Mouse (Mus musculus): ENCODE data around the gene Serinc5.
"Not testable (repeated sequence)": the region's sequence is repeated elsewhere in the genome, so short reads cannot be mapped to it uniquely, and the experiment has no call there.

Serinc5 gene

GRCm38 (mm10) chr13:92668214-92668985 is 57.5 kb downstream of the Serinc5 start:
- no peak for DNase-seq

GRCm38 (mm10) chr13:92671727-92672126 is 60.8 kb downstream of the Serinc5 start:
- DNase-seq = no peak

GRCm38 (mm10) chr13:92674676-92675075 is 63.8 kb downstream of the Serinc5 start:
- no peak for DNase-seq

GRCm38 (mm10) chr13:92675308-92675707 is 64.4 kb downstream of the Serinc5 start:
- DNase-seq = no peak

- peak; percentile 15 for DNase-seq
Observed at GRCm38 (mm10) chr13:92675897-92676584, 65.2 kb downstream of the Serinc5 start.

GRCm38 (mm10) chr13:92677656-92678055 is 66.8 kb downstream of the Serinc5 start:
- no peak for DNase-seq

- no peak for DNase-seq
Observed at GRCm38 (mm10) chr13:92679661-92680060, 68.8 kb downstream of the Serinc5 start.

- DNase-seq = no peak
Observed at GRCm38 (mm10) chr13:92681541-92681940, 70.7 kb downstream of the Serinc5 start.

GRCm38 (mm10) chr13:92682833-92683232 is 71.9 kb downstream of the Serinc5 start:
- no peak for DNase-seq

GRCm38 (mm10) chr13:92683464-92683863 is 72.6 kb downstream of the Serinc5 start:
- DNase-seq = no peak

- no peak for DNase-seq
Observed at GRCm38 (mm10) chr13:92684310-92684709, 73.4 kb downstream of the Serinc5 start.

- DNase-seq = peak; percentile 19
Observed at GRCm38 (mm10) chr13:92685273-92685672, 74.4 kb downstream of the Serinc5 start.

- DNase-seq = not testable (repeated sequence)
Observed at GRCm38 (mm10) chr13:92687151-92687550, 76.3 kb downstream of the Serinc5 start.

- no peak for DNase-seq
Observed at GRCm38 (mm10) chr13:92689061-92689460, 78.2 kb downstream of the Serinc5 start.

GRCm38 (mm10) chr13:92693866-92694550 is 83.1 kb downstream of the Serinc5 start:
- no peak for DNase-seq

GRCm38 (mm10) chr13:92696491-92696939 is 85.6 kb downstream of the Serinc5 start:
- DNase-seq = no peak

- no peak for DNase-seq
Observed at GRCm38 (mm10) chr13:92697141-92697540, 86.2 kb downstream of the Serinc5 start.

GRCm38 (mm10) chr13:92698781-92699180 is 87.9 kb downstream of the Serinc5 start:
- DNase-seq = no peak

- no peak for DNase-seq
Observed at GRCm38 (mm10) chr13:92699395-92699794, 88.5 kb downstream of the Serinc5 start.

- no peak for DNase-seq
Observed at GRCm38 (mm10) chr13:92702035-92702434, 91.1 kb downstream of the Serinc5 start.

GRCm38 (mm10) chr13:92703241-92704027 is 92.5 kb downstream of the Serinc5 start:
- DNase-seq = peak; percentile 8

GRCm38 (mm10) chr13:92704189-92704588 is 93.3 kb downstream of the Serinc5 start:
- peak; percentile 23 for DNase-seq
